Mouse (Mus musculus) retina, postnatal 1 day (tissue): Measurements from ENCODE around the gene Aff2.

Experiments
- DNase-seq: peaks from one replicate; pipeline ENCODE4 v3.0.0-alpha.2; 2012

Aff2 gene

GRCm38 (mm10) chrX:69744962-69745597 is 385.0 kb downstream of the Aff2 start:
- DNase-seq = peak; percentile 4

GRCm38 (mm10) chrX:69801890-69802439 is 441.9 kb downstream of the Aff2 start:
- no peak for DNase-seq

GRCm38 (mm10) chrX:69802481-69802880 is 442.4 kb downstream of the Aff2 start:
- DNase-seq = no peak

DNA sequence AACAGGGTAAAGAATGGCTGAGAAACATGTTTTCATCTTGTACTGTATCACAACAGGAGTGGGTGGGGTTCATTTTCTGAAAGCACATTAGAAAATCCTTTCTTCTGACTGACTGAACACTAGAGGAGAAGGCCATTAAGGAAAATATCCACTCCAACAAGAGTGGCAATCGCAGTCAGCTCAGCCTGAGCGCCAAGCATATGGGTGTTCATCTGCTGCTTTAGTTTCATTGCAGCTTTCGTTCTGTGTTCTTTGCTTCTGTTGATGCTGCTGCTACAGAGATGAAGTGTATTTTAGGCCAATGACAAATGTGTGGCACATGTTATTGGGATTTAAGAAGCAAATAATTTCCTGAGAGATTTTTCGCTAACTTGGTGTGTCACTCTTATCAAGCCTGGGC is 451.7 kb downstream of the Aff2 start:
- DNase-seq = no peak

DNA sequence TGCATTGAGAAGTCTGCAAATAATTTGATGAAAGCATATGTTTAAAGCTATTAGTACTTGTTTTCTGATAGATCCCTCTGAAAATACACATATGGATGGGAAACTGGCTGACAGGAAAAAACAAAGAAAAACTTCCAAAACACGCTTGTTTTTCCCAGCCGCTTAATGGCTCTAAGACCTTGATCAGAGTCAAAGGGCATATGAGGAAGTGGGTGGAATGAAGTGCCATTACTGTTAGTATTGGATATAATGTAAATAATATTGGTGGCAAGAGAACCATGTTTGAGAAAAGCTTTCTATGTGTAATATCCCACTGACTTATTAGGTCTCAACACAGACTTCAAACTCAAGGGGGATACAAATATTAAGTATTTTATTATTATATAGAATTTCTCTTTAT is 455.0 kb downstream of the Aff2 start:
- DNase-seq = no peak

- DNase-seq = no peak
Measured at GRCm38 (mm10) chrX:69817679-69818078, 457.6 kb downstream of the Aff2 start.

- peak; percentile 17 for DNase-seq
Measured at GRCm38 (mm10) chrX:69818188-69818587, 458.1 kb downstream of the Aff2 start.

DNA sequence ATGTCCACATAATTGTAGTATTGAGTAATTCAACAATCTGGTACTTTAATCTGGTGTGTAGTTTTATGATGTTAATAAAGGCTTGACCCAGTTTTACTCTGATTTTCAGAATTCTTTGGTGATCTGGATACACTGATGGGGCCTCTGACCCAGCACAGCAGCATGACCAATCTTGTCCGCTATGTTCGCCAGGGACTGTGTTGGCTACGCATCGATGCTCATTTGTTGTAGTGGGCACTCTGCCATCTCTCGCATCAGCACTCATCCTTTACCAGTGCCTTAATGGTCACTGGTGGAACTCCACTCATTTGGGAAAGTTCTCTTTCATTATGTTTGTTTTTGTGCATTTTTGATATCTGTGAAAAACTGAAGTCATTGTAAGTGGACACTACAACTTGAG is 507.5 kb downstream of the Aff2 start:
- DNase-seq = peak; percentile 53

- peak; percentile 42 for DNase-seq
Measured at GRCm38 (mm10) chrX:69891713-69892112, 531.6 kb downstream of the Aff2 start.
